Mouse (Mus musculus): Measurements from ENCODE around the gene Tfr2. TPM values are rescaled to one million over a fixed set of nuclear protein-coding genes. Genes with fewer than 3 reads are reported as not detected.
A peak's percentile ranks its signal among the peaks of the same experiment; 100 is the strongest.

Tfr2 gene
- polyA plus RNA-seq, 1 experiment = 0.52 TPM

- 73% methylated on average over 9 of the region's 9 CpGs for WGBS
- Histone ChIP-seq H3K4me1 (ENCODE audit: control insufficient read depth, insufficient read depth, insufficient read length, low read length) (peaks cover 13% of the 10 kb centered on the region), H3K36me3 (ENCODE audit: control insufficient read depth, insufficient read depth, low read length) (no peaks in the 10 kb centered on the region), H3K27me3 (ENCODE audit: control insufficient read depth, insufficient read depth, low read length) (no peaks in the 10 kb centered on the region), H3K4me3 (ENCODE audit: low read depth, low read length) (peak overlapping the region; percentile 87), H3K27ac (ENCODE audit: insufficient read depth, low read depth, low read length) (no peak overlapping the region)
- TF ChIP-seq POLR2A (IDR thresholded peaks at IDR 0.05; ENCODE audit: low read depth, low read length) (no peak), CTCF (IDR thresholded peaks at IDR 0.05; ENCODE audit: extremely low read depth, insufficient read length, insufficient replicate concordance, low read depth, low read length) (no peak)
Observed at GRCm38 (mm10) chr5:137599600-137599999, 30.0 kb downstream of the Tfr2 start.

GRCm38 (mm10) chr5:137600281-137600618 is 30.6 kb downstream of the Tfr2 start:
- peaks cover under 1% of the 10 kb centered on the region; the same call in 1 of the 2 replicates for H3K36me3 ChIP-seq (ENCODE audit: control insufficient read depth, insufficient read depth, low read length)
- peak overlapping the region; percentile 87 for H3K4me3 ChIP-seq (ENCODE audit: low read depth, low read length)
- H3K4me1 ChIP-seq (ENCODE audit: control insufficient read depth, insufficient read depth, insufficient read length, low read length) = peaks cover 13% of the 10 kb centered on the region
- 2% methylated on average over 19 of the region's 19 CpGs for WGBS
- no peak for TF ChIP-seq POLR2A (IDR thresholded peaks at IDR 0.05; ENCODE audit: low read depth, low read length)
- TF ChIP-seq CTCF (IDR thresholded peaks at IDR 0.05; ENCODE audit: extremely low read depth, insufficient read length, insufficient replicate concordance, low read depth, low read length) = no peak
- no peaks in the 10 kb centered on the region for H3K27me3 ChIP-seq (ENCODE audit: control insufficient read depth, insufficient read depth, low read length)
- H3K27ac ChIP-seq (ENCODE audit: insufficient read depth, low read depth, low read length) = no peak overlapping the region; the same call in 1 of the 2 replicates

GRCm38 (mm10) chr5:137600619-137601364 is 31.2 kb downstream of the Tfr2 start, which contains the start of gene Mospd3:
TSS of gene Mospd3 (minus strand) at chr5:137601058.
- H3K27me3 ChIP-seq (ENCODE audit: control insufficient read depth, insufficient read depth, low read length) = no peaks in the 10 kb centered on the region
- peak within 1 kb of the TSS; percentile 87 for H3K4me3 ChIP-seq (ENCODE audit: low read depth, low read length)
- TF ChIP-seq CTCF (IDR thresholded peaks at IDR 0.05; ENCODE audit: extremely low read depth, insufficient read length, insufficient replicate concordance, low read depth, low read length) (no peak), POLR2A (IDR thresholded peaks at IDR 0.05; ENCODE audit: low read depth, low read length) (peak; percentile 84)
- H3K27ac ChIP-seq (ENCODE audit: insufficient read depth, low read depth, low read length) = peak within 1 kb of the TSS; percentile 99
- under 1% methylated on average over 41 of the region's 41 CpGs for WGBS
- peaks cover 13% of the 10 kb centered on the region for H3K4me1 ChIP-seq (ENCODE audit: control insufficient read depth, insufficient read depth, insufficient read length, low read length)
- peaks cover 2% of the 10 kb centered on the region; the same call in 1 of the 2 replicates for H3K36me3 ChIP-seq (ENCODE audit: control insufficient read depth, insufficient read depth, low read length)

GRCm38 (mm10) chr5:137601365-137601729 is 31.7 kb downstream of the Tfr2 start:
- Histone ChIP-seq H3K36me3 (ENCODE audit: control insufficient read depth, insufficient read depth, low read length) (peaks cover 2% of the 10 kb centered on the region; the same call in 1 of the 2 replicates), H3K4me1 (ENCODE audit: control insufficient read depth, insufficient read depth, insufficient read length, low read length) (peaks cover 13% of the 10 kb centered on the region), H3K27ac (ENCODE audit: insufficient read depth, low read depth, low read length) (peak overlapping the region; percentile 88), H3K27me3 (ENCODE audit: control insufficient read depth, insufficient read depth, low read length) (no peaks in the 10 kb centered on the region), H3K4me3 (ENCODE audit: low read depth, low read length) (peak overlapping the region; percentile 62)
- under 1% methylated on average over 22 of the region's 22 CpGs for WGBS
- TF ChIP-seq POLR2A (IDR thresholded peaks at IDR 0.05; ENCODE audit: low read depth, low read length) = no peak
- TF ChIP-seq CTCF (IDR thresholded peaks at IDR 0.05; ENCODE audit: extremely low read depth, insufficient read length, insufficient replicate concordance, low read depth, low read length) = no peak

- Histone ChIP-seq H3K27me3 (ENCODE audit: control insufficient read depth, insufficient read depth, low read length) (no peaks in the 10 kb centered on the region), H3K36me3 (ENCODE audit: control insufficient read depth, insufficient read depth, low read length) (peaks cover 8% of the 10 kb centered on the region; the same call in 1 of the 2 replicates), H3K4me1 (ENCODE audit: control insufficient read depth, insufficient read depth, insufficient read length, low read length) (peaks cover 7% of the 10 kb centered on the region), H3K4me3 (ENCODE audit: low read depth, low read length) (no peak overlapping the region), H3K27ac (ENCODE audit: insufficient read depth, low read depth, low read length) (no peak overlapping the region)
- WGBS = 68% methylated on average over 26 of the region's 26 CpGs
- TF ChIP-seq CTCF (IDR thresholded peaks at IDR 0.05; ENCODE audit: extremely low read depth, insufficient read length, insufficient replicate concordance, low read depth, low read length) (no peak), POLR2A (IDR thresholded peaks at IDR 0.05; ENCODE audit: low read depth, low read length) (no peak)
Observed at GRCm38 (mm10) chr5:137607860-137608653, 38.4 kb downstream of the Tfr2 start.

GRCm38 (mm10) chr5:137608654-137609190 is 39.1 kb downstream of the Tfr2 start:
- no peak for TF ChIP-seq POLR2A (IDR thresholded peaks at IDR 0.05; ENCODE audit: low read depth, low read length)
- no peak for TF ChIP-seq CTCF (IDR thresholded peaks at IDR 0.05; ENCODE audit: extremely low read depth, insufficient read length, insufficient replicate concordance, low read depth, low read length)
- H3K4me3 ChIP-seq (ENCODE audit: low read depth, low read length) = no peak overlapping the region
- no peak overlapping the region for H3K27ac ChIP-seq (ENCODE audit: insufficient read depth, low read depth, low read length)
- 62% methylated on average over 23 of the region's 23 CpGs for WGBS
- H3K27me3 ChIP-seq (ENCODE audit: control insufficient read depth, insufficient read depth, low read length) = no peaks in the 10 kb centered on the region
- peaks cover 14% of the 10 kb centered on the region for H3K4me1 ChIP-seq (ENCODE audit: control insufficient read depth, insufficient read depth, insufficient read length, low read length)
- H3K36me3 ChIP-seq (ENCODE audit: control insufficient read depth, insufficient read depth, low read length) = peaks cover 8% of the 10 kb centered on the region; the same call in 1 of the 2 replicates
